Mouse (Mus musculus): ENCODE data around the gene Figla. TPM values are rescaled to one million over a fixed set of nuclear protein-coding genes. Genes with fewer than 3 reads are reported as not detected.

Gene Figla
- polyA plus RNA-seq, 1 experiment, result not detected

GRCm38 (mm10) chr6:86050586-86051268 lies 34.8 kb downstream of the Figla start:
- Histone ChIP-seq H3K4me1 (ENCODE audit: control insufficient read depth) (peaks cover 36% of the 10 kb centered on the region), H3K4me3 (replicated peaks) (no peak overlapping the region), H3K36me3 (ENCODE audit: control insufficient read depth) (no peaks in the 10 kb centered on the region), H3K9me3 (ENCODE audit: control insufficient read depth, low read length) (no peaks in the 10 kb centered on the region), H3K27me3 (ENCODE audit: control insufficient read depth) (peaks cover 6% of the 10 kb centered on the region; the same call in 1 of the 2 replicates)
- no peak for TF ChIP-seq GATA1 (IDR thresholded peaks at IDR 0.05; ENCODE audit: low read length)
- no peak for TF ChIP-seq TAL1 (IDR thresholded peaks at IDR 0.05; ENCODE audit: low read length)

DNA sequence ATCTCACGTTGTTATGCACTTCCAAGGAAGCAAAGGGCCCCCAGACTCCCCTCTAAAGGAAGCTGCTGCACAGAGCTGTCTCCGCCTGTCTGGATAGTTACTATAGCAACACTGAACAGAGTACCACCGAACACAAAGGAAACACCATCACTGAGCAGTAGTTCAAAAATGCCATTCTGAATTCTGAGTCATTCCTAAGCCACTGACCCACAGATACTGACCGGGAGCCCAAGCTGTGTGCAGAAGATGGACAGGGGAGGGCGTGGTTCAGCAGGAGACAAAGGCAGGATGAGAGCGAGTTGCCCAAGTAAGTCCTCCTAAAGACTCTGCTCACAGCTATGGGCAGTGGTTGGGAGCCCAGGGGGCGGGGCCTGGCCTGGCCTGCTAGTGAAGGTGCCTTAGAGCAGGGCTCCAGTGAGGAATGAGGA lies 36.1 kb downstream of the Figla start:
- Histone ChIP-seq H3K4me3 (replicated peaks) (no peak overlapping the region), H3K9me3 (ENCODE audit: control insufficient read depth, low read length) (no peaks in the 10 kb centered on the region), H3K36me3 (ENCODE audit: control insufficient read depth) (no peaks in the 10 kb centered on the region), H3K27me3 (ENCODE audit: control insufficient read depth) (peaks cover 8% of the 10 kb centered on the region), H3K4me1 (ENCODE audit: control insufficient read depth) (peaks cover 36% of the 10 kb centered on the region)
- TF ChIP-seq TAL1 (IDR thresholded peaks at IDR 0.05; ENCODE audit: low read length) (no peak), GATA1 (IDR thresholded peaks at IDR 0.05; ENCODE audit: low read length) (no peak)

DNA sequence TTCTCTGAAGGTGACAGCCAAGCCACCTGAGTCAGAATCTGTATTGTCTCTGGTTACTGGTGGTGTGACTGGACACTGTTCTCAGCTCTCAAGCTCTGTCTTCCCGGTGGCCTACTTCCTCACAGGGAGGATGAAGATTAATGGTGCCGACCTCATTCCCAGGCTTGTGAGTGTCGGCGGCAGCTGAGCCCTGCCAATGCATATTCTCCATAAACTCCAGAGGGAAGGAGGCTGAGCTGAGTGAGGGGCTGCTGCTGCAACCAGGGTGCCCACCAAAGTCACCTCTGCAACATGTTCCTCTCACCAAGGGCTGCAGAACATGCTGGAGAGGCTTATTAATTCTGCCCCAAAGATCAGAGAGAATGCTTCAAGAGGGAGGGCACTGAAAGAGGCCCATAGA lies 36.6 kb downstream of the Figla start:
- H3K36me3 ChIP-seq (ENCODE audit: control insufficient read depth), result no peaks in the 10 kb centered on the region
- no peaks in the 10 kb centered on the region for H3K9me3 ChIP-seq (ENCODE audit: control insufficient read depth, low read length)
- TF ChIP-seq TAL1 (IDR thresholded peaks at IDR 0.05; ENCODE audit: low read length) (no peak), GATA1 (IDR thresholded peaks at IDR 0.05; ENCODE audit: low read length) (no peak)
- peaks cover 13% of the 10 kb centered on the region for H3K27me3 ChIP-seq (ENCODE audit: control insufficient read depth)
- peaks cover 36% of the 10 kb centered on the region for H3K4me1 ChIP-seq (ENCODE audit: control insufficient read depth)
- H3K4me3 ChIP-seq (replicated peaks), result no peak overlapping the region

DNA sequence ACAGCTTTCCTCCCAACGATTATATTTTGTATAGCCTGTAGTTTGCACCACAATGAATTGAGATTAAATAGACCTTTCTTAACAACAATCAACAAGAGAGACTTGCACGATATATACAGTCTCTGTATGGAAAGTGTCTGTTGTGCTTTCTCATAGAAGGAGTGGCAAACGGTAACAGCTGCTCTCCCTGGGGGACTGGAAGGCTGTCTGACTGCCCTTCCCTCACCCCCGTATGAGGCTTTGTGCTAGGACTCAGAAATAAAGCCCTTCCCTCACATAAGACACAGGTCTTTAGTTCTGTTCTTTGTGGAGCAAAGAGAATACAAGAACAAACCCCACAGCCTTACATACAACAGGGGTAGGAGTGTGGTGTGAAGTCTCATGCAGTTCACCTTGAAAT lies 37.1 kb downstream of the Figla start:
- Histone ChIP-seq H3K9me3 (ENCODE audit: control insufficient read depth, low read length) (no peaks in the 10 kb centered on the region), H3K4me3 (replicated peaks) (no peak overlapping the region), H3K27me3 (ENCODE audit: control insufficient read depth) (peaks cover 16% of the 10 kb centered on the region), H3K36me3 (ENCODE audit: control insufficient read depth) (no peaks in the 10 kb centered on the region), H3K4me1 (ENCODE audit: control insufficient read depth) (peaks cover 36% of the 10 kb centered on the region)
- TF ChIP-seq GATA1 (IDR thresholded peaks at IDR 0.05; ENCODE audit: low read length) (no peak), TAL1 (IDR thresholded peaks at IDR 0.05; ENCODE audit: low read length) (no peak)

DNA sequence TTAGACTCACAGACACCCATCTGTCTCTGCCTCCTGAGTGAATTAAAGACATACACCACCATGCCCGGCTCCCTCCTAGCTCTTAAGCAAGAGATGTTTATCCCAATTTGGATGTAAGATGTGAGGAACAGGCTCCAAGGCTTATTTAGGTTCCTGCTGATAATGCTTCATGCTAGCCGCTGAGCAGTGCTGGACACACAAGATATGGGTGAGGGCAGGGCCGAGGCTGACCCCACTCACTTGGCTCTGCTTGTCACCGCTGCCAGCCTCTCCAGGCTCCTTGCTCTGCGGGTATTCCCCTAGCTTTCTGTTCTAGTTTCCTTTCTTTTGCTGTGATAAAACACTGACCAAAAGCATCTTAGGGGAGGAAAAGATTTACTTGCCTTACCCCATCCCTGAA lies 37.6 kb downstream of the Figla start:
- Histone ChIP-seq H3K9me3 (ENCODE audit: control insufficient read depth, low read length) (no peaks in the 10 kb centered on the region), H3K36me3 (ENCODE audit: control insufficient read depth) (no peaks in the 10 kb centered on the region), H3K4me1 (ENCODE audit: control insufficient read depth) (peaks cover 36% of the 10 kb centered on the region), H3K4me3 (replicated peaks) (no peak overlapping the region), H3K27me3 (ENCODE audit: control insufficient read depth) (peaks cover 16% of the 10 kb centered on the region)
- TF ChIP-seq TAL1 (IDR thresholded peaks at IDR 0.05; ENCODE audit: low read length), result no peak
- no peak for TF ChIP-seq GATA1 (IDR thresholded peaks at IDR 0.05; ENCODE audit: low read length)

DNA sequence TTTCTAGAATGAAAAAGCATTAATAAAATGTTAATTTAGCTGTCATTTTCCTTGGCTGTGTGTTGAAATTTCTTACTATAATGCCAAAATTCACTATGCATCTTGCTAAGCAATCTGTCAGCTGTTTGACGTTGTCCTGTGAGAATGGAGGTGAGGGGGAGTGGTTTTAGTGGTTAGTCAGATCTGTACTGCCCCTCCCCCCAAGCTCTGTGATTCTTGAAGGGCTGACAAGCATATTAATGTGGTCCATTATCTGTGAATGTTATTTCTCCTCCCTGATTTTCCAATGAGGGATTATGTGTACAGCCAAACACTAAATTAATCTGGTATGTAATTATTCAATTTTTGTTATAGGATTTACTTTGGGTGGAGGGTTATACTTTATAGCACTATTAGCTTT lies 42.5 kb downstream of the Figla start:
- Histone ChIP-seq H3K9me3 (ENCODE audit: control insufficient read depth, low read length) (no peaks in the 10 kb centered on the region), H3K27me3 (ENCODE audit: control insufficient read depth) (peaks cover 21% of the 10 kb centered on the region), H3K36me3 (ENCODE audit: control insufficient read depth) (no peaks in the 10 kb centered on the region), H3K4me1 (ENCODE audit: control insufficient read depth) (peaks cover 9% of the 10 kb centered on the region), H3K4me3 (replicated peaks) (no peak overlapping the region)
- TF ChIP-seq GATA1 (IDR thresholded peaks at IDR 0.05; ENCODE audit: low read length) (no peak), TAL1 (IDR thresholded peaks at IDR 0.05; ENCODE audit: low read length) (no peak)

DNA sequence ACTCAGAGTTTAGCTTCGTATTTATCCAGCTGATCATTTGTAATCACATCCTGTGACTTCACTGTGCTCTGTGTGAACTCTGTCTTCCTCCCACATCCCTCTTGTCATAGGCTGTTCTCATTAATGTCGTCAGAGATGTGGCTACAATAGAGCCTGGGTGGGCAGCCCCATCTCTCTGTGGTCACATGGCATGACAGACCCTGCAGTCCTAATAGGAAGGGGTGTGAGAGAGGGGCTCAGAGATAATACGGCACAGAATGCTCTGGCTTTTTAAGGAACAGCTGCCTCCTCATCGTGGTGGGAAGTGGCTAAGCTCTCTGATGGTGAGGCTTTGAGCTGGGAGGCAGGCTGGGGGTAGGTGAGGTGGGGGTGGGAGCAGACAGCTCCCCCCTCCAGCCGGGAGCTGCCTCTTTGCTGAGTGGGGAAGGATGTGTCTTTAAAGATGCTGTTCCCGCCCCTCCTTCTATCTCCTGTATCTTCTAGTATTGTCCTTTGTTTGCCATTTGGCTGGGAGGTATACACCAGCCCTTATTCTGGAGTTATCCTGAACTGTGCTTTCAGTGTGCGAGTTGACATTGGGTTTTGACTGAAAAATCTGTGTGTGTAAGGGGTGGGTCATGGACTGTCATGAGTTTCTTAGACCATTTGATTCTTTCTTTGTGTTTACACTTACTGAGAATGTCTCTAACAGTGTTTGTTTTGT lies 43.3 kb downstream of the Figla start:
- peaks cover 24% of the 10 kb centered on the region for H3K27me3 ChIP-seq (ENCODE audit: control insufficient read depth)
- TF ChIP-seq GATA1 (IDR thresholded peaks at IDR 0.05; ENCODE audit: low read length) (no peak), TAL1 (IDR thresholded peaks at IDR 0.05; ENCODE audit: low read length) (no peak)
- H3K9me3 ChIP-seq (ENCODE audit: control insufficient read depth, low read length), result no peaks in the 10 kb centered on the region
- H3K36me3 ChIP-seq (ENCODE audit: control insufficient read depth), result no peaks in the 10 kb centered on the region
- peaks cover 4% of the 10 kb centered on the region for H3K4me1 ChIP-seq (ENCODE audit: control insufficient read depth)
- no peak overlapping the region for H3K4me3 ChIP-seq (replicated peaks)

GRCm38 (mm10) chr6:86060170-86060569 lies 44.2 kb downstream of the Figla start:
- Histone ChIP-seq H3K27me3 (ENCODE audit: control insufficient read depth) (peaks cover 24% of the 10 kb centered on the region), H3K9me3 (ENCODE audit: control insufficient read depth, low read length) (no peaks in the 10 kb centered on the region), H3K4me3 (replicated peaks) (no peak overlapping the region), H3K4me1 (ENCODE audit: control insufficient read depth) (peaks cover 7% of the 10 kb centered on the region), H3K36me3 (ENCODE audit: control insufficient read depth) (no peaks in the 10 kb centered on the region)
- no peak for TF ChIP-seq TAL1 (IDR thresholded peaks at IDR 0.05; ENCODE audit: low read length)

DNA sequence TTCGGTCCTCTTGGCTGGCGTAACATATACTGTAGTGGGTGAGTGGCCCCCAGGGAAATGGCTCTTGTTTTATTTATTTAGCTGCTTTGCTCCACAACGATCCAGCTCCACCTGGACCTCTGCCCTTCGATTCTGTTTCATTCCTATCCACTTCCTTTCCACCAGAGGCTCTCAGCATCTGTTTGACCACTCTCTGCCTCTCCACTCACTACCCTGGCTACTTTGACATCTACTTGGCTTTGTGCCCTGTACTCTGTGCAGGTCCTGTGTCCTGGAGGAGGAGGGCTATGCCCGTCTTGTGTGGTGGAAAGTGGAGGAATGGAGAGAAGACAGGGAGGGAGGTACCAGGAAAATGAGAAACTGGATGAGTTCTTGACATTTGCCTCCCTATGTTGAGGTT lies 46.3 kb downstream of the Figla start:
- Histone ChIP-seq H3K27me3 (ENCODE audit: control insufficient read depth) (peaks cover 27% of the 10 kb centered on the region), H3K36me3 (ENCODE audit: control insufficient read depth) (no peaks in the 10 kb centered on the region), H3K4me3 (replicated peaks) (no peak overlapping the region), H3K4me1 (ENCODE audit: control insufficient read depth) (peaks cover 7% of the 10 kb centered on the region), H3K9me3 (ENCODE audit: control insufficient read depth, low read length) (no peaks in the 10 kb centered on the region)
- TF ChIP-seq GATA1 (IDR thresholded peaks at IDR 0.05; ENCODE audit: low read length) (no peak), TAL1 (IDR thresholded peaks at IDR 0.05; ENCODE audit: low read length) (no peak)

All from erythroblast, embryonic 14.5 days (primary cell).